Mouse (Mus musculus): Measurements from ENCODE around the gene Gripap1.

GRCm38 (mm10) chrX:7847845-7848244 lies 58.3 kb downstream of the Gripap1 start:
- no peak for TF ChIP-seq CTCF (IDR thresholded peaks at IDR 0.05; ENCODE audit: low read depth, low read length)
- no peak for TF ChIP-seq POLR2A (IDR thresholded peaks at IDR 0.05; ENCODE audit: extremely low read depth, insufficient read depth, low read length)
